Mouse (Mus musculus): ENCODE data around the gene Syap1.

DNA sequence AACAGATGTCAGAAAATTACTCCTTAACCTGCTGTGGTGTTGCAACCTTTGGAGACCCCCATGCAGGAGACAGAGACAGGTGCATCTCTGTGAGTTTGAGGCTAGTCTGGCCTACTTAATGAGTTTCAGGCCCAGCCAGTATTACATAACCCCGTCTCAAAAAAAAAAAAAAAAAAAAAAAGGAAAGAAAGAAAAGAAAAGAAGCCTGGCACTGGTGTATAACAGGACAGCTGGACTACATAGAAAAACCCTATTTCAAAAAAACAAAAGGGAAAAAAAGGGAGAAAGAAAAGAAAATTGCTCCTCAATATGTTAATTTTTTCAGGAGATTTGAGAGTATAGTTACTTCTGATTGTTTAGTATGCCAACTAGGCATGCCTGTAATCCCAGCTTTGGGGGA, 57.2 kb downstream of the Syap1 start:
- TF ChIP-seq POLR2A (IDR thresholded peaks at IDR 0.05; ENCODE audit: control insufficient read depth, extremely low read depth, insufficient read depth, low read length, poor library complexity) (no peak), CTCF (IDR thresholded peaks at IDR 0.05; ENCODE audit: borderline replicate concordance, control insufficient read depth, extremely low read depth, insufficient read depth, low read length, poor library complexity) (no peak)

All from thymus, adult 2 months (tissue).